Comparison of ENCODE assay signal across 8 mouse cellular contexts in the genomic region with DNA sequence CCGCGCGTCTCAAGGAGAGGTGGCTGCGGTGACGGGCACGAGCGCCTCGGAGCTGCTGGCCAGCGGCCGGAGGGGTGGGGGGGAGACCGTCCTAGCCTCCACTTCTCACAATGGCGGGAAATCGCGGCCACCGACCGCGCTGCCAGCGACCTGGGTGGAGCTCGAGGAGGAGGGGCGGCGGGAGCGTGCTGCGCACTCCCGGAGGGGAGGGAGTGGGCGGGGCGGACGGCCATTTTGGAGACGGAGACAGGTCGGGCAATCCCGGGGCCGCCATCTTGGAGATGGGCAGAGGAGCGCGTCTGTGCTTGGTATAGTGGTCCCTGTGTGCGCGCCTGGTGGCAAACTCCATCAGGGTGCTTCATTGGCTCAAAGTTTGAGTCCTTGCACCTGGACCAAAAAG. TPM values are rescaled to one million over a fixed set of nuclear protein-coding genes. Genes with fewer than 3 reads are reported as not detected.
DNase-seq lines count a peak whose midpoint lies in the region; ATAC-seq and TF ChIP-seq lines count a peak whose summit lies in the region.

A gene (minus strand): TSS at position 162 of the 400 bp plus-strand sequence.

- peak; percentile 90 for ATAC-seq in heart, embryonic 12.5 days (ENCODE audit: insufficient number of reproducible peaks, low FRiP score)
- peak; percentile 86 for ATAC-seq in kidney, postnatal 0 days (replicated peaks; ENCODE audit: low FRiP score, low read depth)
- peak; percentile 85 for ATAC-seq in liver, embryonic 11.5 days (replicated peaks; ENCODE audit: low FRiP score)
- peak; percentile 85 for ATAC-seq in stomach, embryonic 14.5 days (ENCODE audit: insufficient number of reproducible peaks, insufficient read depth, low FRiP score, low read depth)

- peak within 1 kb of the TSS; percentile 99 for H3K9ac ChIP-seq in heart, embryonic 12.5 days
- peak within 1 kb of the TSS; percentile 98 for H3K9ac ChIP-seq in kidney, postnatal 0 days (ENCODE audit: low read depth, low read length)
- H3K9ac ChIP-seq in liver, embryonic 11.5 days (ENCODE audit: low read depth, low read length) = peak within 1 kb of the TSS; percentile 95
- H3K9ac ChIP-seq in stomach, embryonic 14.5 days (replicated peaks; ENCODE audit: low read depth, low read length) = peak within 1 kb of the TSS; percentile 97

- no peak for TF ChIP-seq CTCF in C2C12 (IDR thresholded peaks at IDR 0.05; ENCODE audit: control insufficient read depth, insufficient read depth, insufficient read length)
- no peak for TF ChIP-seq CTCF in brain, embryonic 14.5 days (IDR thresholded peaks at IDR 0.05; ENCODE audit: borderline replicate concordance, extremely low read depth, insufficient read depth, insufficient read length)
- no peak for TF ChIP-seq CTCF in kidney, postnatal 0 days (IDR thresholded peaks at IDR 0.05; ENCODE audit: low read depth)

- H3K4me1 ChIP-seq in erythroblast, embryonic 14.5 days (ENCODE audit: control insufficient read depth) = peaks cover 51% of the 10 kb centered on the region
- peaks cover 27% of the 10 kb centered on the region for H3K4me1 ChIP-seq in heart, embryonic 12.5 days (replicated peaks)
- H3K4me1 ChIP-seq in kidney, postnatal 0 days (replicated peaks; ENCODE audit: insufficient read depth, low read length) = peaks cover 13% of the 10 kb centered on the region; the same call in 1 of the 2 replicates
- peaks cover 25% of the 10 kb centered on the region for H3K4me1 ChIP-seq in liver, embryonic 11.5 days (replicated peaks; ENCODE audit: control insufficient read depth, insufficient read depth, low read length)
- H3K4me1 ChIP-seq in stomach, embryonic 14.5 days (ENCODE audit: control insufficient read depth, insufficient read depth, low read length) = peaks cover 18% of the 10 kb centered on the region; the same call in 1 of the 2 replicates

- WGBS in heart, embryonic 12.5 days = under 1% methylated on average over 34 of the region's 35 CpGs
- WGBS in kidney, postnatal 0 days = under 1% methylated on average over 35 of the region's 35 CpGs
- under 1% methylated on average over 35 of the region's 35 CpGs for whole genome bisulfite sequencing in liver, embryonic 11.5 days
- WGBS in stomach, embryonic 14.5 days = under 1% methylated on average over 35 of the region's 35 CpGs

- H3K27ac ChIP-seq in heart, embryonic 12.5 days (ENCODE audit: poor library complexity, severe bottlenecking) = peak within 1 kb of the TSS; percentile 86
- H3K27ac ChIP-seq in kidney, postnatal 0 days = peak within 1 kb of the TSS; percentile 89
- H3K27ac ChIP-seq in liver, embryonic 11.5 days (ENCODE audit: low read depth, low read length) = peak within 1 kb of the TSS; percentile 69
- H3K27ac ChIP-seq in stomach, embryonic 14.5 days (ENCODE audit: low read length) = peak within 1 kb of the TSS; percentile 88

- peaks cover 49% of the 10 kb centered on the region for H3K79me3 ChIP-seq in C2C12 (ENCODE audit: low read depth)

- peak; percentile 98 for DNase-seq in brain, embryonic 14.5 days (ENCODE audit: low read depth)
- DNase-seq in kidney, postnatal 0 days (ENCODE audit: low spot score) = peak; percentile 98
- DNase-seq in liver, embryonic 11.5 days (ENCODE audit: low spot score) = peak; percentile 98
- peak; percentile 95 for DNase-seq in naive thymus-derived CD4-positive, alpha-beta T cell, adult 2 months (ENCODE audit: low read depth)

- peak within 1 kb of the TSS; percentile 95 for H3ac ChIP-seq in C2C12 (ENCODE audit: control insufficient read depth, insufficient read length, low read depth)

- H3K27me3 ChIP-seq in C2C12 (ENCODE audit: control insufficient read depth, insufficient read depth, insufficient read length) = no peaks in the 10 kb centered on the region
- H3K27me3 ChIP-seq in erythroblast, embryonic 14.5 days (ENCODE audit: control insufficient read depth) = peaks cover 13% of the 10 kb centered on the region
- 0 out of 2 replicates have a peak, but pooled peaks cover 8% of the 10 kb centered on the region for H3K27me3 ChIP-seq in heart, embryonic 12.5 days (replicated peaks)
- H3K27me3 ChIP-seq in kidney, postnatal 0 days (ENCODE audit: insufficient read depth, low read length) = no peaks in the 10 kb centered on the region
- H3K27me3 ChIP-seq in liver, embryonic 11.5 days (replicated peaks; ENCODE audit: control insufficient read depth, insufficient read depth, low read length) = no peaks in the 10 kb centered on the region
- no peaks in the 10 kb centered on the region for H3K27me3 ChIP-seq in stomach, embryonic 14.5 days (ENCODE audit: control insufficient read depth, insufficient read depth, low read length)

- H3K4me2 ChIP-seq in heart, embryonic 12.5 days = peak within 1 kb of the TSS; percentile 92
- H3K4me2 ChIP-seq in kidney, postnatal 0 days (ENCODE audit: low read length) = peak within 1 kb of the TSS; percentile 90
- H3K4me2 ChIP-seq in liver, embryonic 11.5 days = peak within 1 kb of the TSS; percentile 86
- H3K4me2 ChIP-seq in stomach, embryonic 14.5 days (replicated peaks; ENCODE audit: low read depth, low read length) = peak within 1 kb of the TSS; percentile 89

- peak within 1 kb of the TSS; percentile 91 for H3K4me3 ChIP-seq in C2C12 (ENCODE audit: insufficient read depth, poor library complexity, severe bottlenecking)
- peak within 1 kb of the TSS; percentile 95 for H3K4me3 ChIP-seq in erythroblast, embryonic 14.5 days (replicated peaks)
- peak within 1 kb of the TSS; percentile 87 for H3K4me3 ChIP-seq in heart, embryonic 12.5 days
- H3K4me3 ChIP-seq in kidney, postnatal 0 days (replicated peaks; ENCODE audit: low read depth, low read length) = peak within 1 kb of the TSS; percentile 99
- H3K4me3 ChIP-seq in liver, embryonic 11.5 days (ENCODE audit: low read depth, low read length) = peak within 1 kb of the TSS; percentile 92
- H3K4me3 ChIP-seq in stomach, embryonic 14.5 days (ENCODE audit: low read depth, low read length) = peak within 1 kb of the TSS; percentile 98

- peaks cover 10% of the 10 kb centered on the region for H3K36me3 ChIP-seq in C2C12 (ENCODE audit: control insufficient read depth, insufficient read depth)
- H3K36me3 ChIP-seq in erythroblast, embryonic 14.5 days (ENCODE audit: control insufficient read depth) = peaks cover 10% of the 10 kb centered on the region
- H3K36me3 ChIP-seq in heart, embryonic 12.5 days = no peaks in the 10 kb centered on the region
- no peaks in the 10 kb centered on the region for H3K36me3 ChIP-seq in kidney, postnatal 0 days (ENCODE audit: insufficient read depth, low read length)
- peaks cover 3% of the 10 kb centered on the region; the same call in 1 of the 2 replicates for H3K36me3 ChIP-seq in liver, embryonic 11.5 days (ENCODE audit: control insufficient read depth, insufficient read depth, low read length)
- no peaks in the 10 kb centered on the region for H3K36me3 ChIP-seq in stomach, embryonic 14.5 days (ENCODE audit: control insufficient read depth, insufficient read depth, low read length)

- TF ChIP-seq POLR2A in brain, embryonic 14.5 days (IDR thresholded peaks at IDR 0.05; ENCODE audit: borderline replicate concordance, extremely low read depth, insufficient read depth, insufficient read length, poor library complexity, severe bottlenecking) = peak; percentile 81; the same call in 1 of the 2 replicates

- no peaks in the 10 kb centered on the region for H3K9me3 ChIP-seq in erythroblast, embryonic 14.5 days (ENCODE audit: control insufficient read depth, low read length)
- H3K9me3 ChIP-seq in heart, embryonic 12.5 days (replicated peaks) = no peaks in the 10 kb centered on the region
- no peaks in the 10 kb centered on the region for H3K9me3 ChIP-seq in kidney, postnatal 0 days (replicated peaks; ENCODE audit: low read length)
- no peaks in the 10 kb centered on the region for H3K9me3 ChIP-seq in liver, embryonic 11.5 days (ENCODE audit: control insufficient read depth, low read length)
- no peaks in the 10 kb centered on the region for H3K9me3 ChIP-seq in stomach, embryonic 14.5 days (ENCODE audit: control insufficient read depth, low read depth, low read length)

- peaks cover 55% of the 10 kb centered on the region for H3K79me2 ChIP-seq in C2C12 (ENCODE audit: control insufficient read depth, insufficient read depth)

TF ChIP-seq in C2C12, 6 proteins besides CTCF, POLR2A, EP300 and RAD21:
- no peak for TF ChIP-seq USF1 (IDR thresholded peaks at IDR 0.05; ENCODE audit: low read depth)
- peak; percentile 49 for TF ChIP-seq MAX (IDR thresholded peaks at IDR 0.05)
TF ChIP-seq in C2C12: peak in this region for 1.

RNA-seq across cellular contexts. Expression of the gene that starts here (rescaled TPM):
- polyA plus RNA-seq in C2C12 (2012; fragmentation: generic; extraction: Trizol) = 24.3 TPM
- polyA plus RNA-seq in brain, embryonic 14.5 days (2012; rRNA removed) = 39.0 and 45.2 TPM in 2 replicates
- 0.83 and 1.0 TPM in 2 replicates for polyA plus RNA-seq in erythroblast, embryonic 14.5 days (2012)
- polyA plus RNA-seq in heart, embryonic 12.5 days (2016; fragmentation: Nextera tagmentation; extraction: Ambion mirVana) = 46.6 and 49.4 TPM in 2 replicates
- polyA plus RNA-seq in kidney, postnatal 0 days (2015; fragmentation: Nextera tagmentation; extraction: Ambion mirVana) = 52.5 and 53.7 TPM in 2 replicates
- polyA plus RNA-seq in liver, embryonic 11.5 days (2014; fragmentation: Nextera tagmentation; extraction: Ambion mirVana) = 54.7 and 59.4 TPM in 2 replicates
- 76.7 and 77.5 TPM in 2 replicates for polyA plus RNA-seq in stomach, embryonic 14.5 days (2014; fragmentation: Nextera tagmentation; extraction: Ambion mirVana)

Comparison
In these comparisons a context has a peak if more than half of its experiments do, and no peak if none do; other contexts are left out.
1. Peak in every context shown above with its lines: DNase-seq, ATAC-seq, H3K4me3 ChIP-seq and H3K27ac ChIP-seq.
2. RNA of the gene that starts here (polyA plus RNA-seq): 76.7 to 77.5 TPM in stomach, embryonic 14.5 days, 54.7 to 59.4 TPM in liver, embryonic 11.5 days, 52.5 to 53.7 TPM in kidney, postnatal 0 days, 46.6 to 49.4 TPM in heart, embryonic 12.5 days, 39.0 to 45.2 TPM in brain, embryonic 14.5 days and 24.3 TPM in C2C12 (single experiment); 0.83 to 1.0 TPM in erythroblast, embryonic 14.5 days; every median in the first group is over 10 times any median in the second.